Mouse (Mus musculus) embryonic facial prominence, embryonic 11.5 days (tissue): Measurements from ENCODE around the gene Nasp. TPM values are rescaled to one million over a fixed set of nuclear protein-coding genes. Genes with fewer than 3 reads are reported as not detected.
A peak's percentile ranks its signal among the peaks of the same experiment; 100 is the strongest.

Experiments used
- ATAC-seq: fragments of 200-750 bp; cut with Nextera tagmentation; replicated peaks from 2 replicates; pipeline ENCODE4 v1.8.0; 2017; ENCODE audit warnings: low read depth; ENCODE audit not compliant: insufficient number of reproducible peaks, low FRiP score, low TSS enrichment
- DNase-seq: peaks from one replicate; pipeline ENCODE4 v3.0.0-alpha.2; 2015; ENCODE audit warnings: low spot score
- H3K27ac ChIP-seq: fragments of 300-500 bp; sonication (generic); replicated peaks from 2 replicates; pipeline ENCODE4 v1.5.1; 2014; ENCODE audit warnings: mild to moderate bottlenecking, low read depth, low read length, control low read depth
- H3K27me3 ChIP-seq: fragments of 300-500 bp; sonication (generic); 2 replicates; pipeline ENCODE4 v1.6.1; 2014; ENCODE audit warnings: mild to moderate bottlenecking, low read length, moderate library complexity, mixed read lengths; ENCODE audit not compliant: control insufficient read depth, insufficient read depth
- H3K36me3 ChIP-seq: fragments of 300-500 bp; sonication (generic); replicated peaks from 2 replicates; pipeline ENCODE4 v1.6.1; 2014; ENCODE audit warnings: low read depth, mild to moderate bottlenecking, low read length, moderate library complexity, mixed read lengths; ENCODE audit not compliant: control insufficient read depth, insufficient read depth
- H3K4me1 ChIP-seq: fragments of 300-500 bp; sonication (generic); 2 replicates; pipeline ENCODE4 v1.6.1; 2014; ENCODE audit warnings: low read length, mixed read lengths; ENCODE audit not compliant: control insufficient read depth, insufficient read depth
- H3K4me2 ChIP-seq: fragments of 300-500 bp; sonication (generic); 2 replicates; pipeline ENCODE4 v1.6.1; 2014; ENCODE audit warnings: low read depth, mild to moderate bottlenecking, control low read depth, low read length, moderate library complexity
- H3K4me3 ChIP-seq: fragments of 300-500 bp; sonication (generic); 2 replicates; pipeline ENCODE4 v1.5.1; 2014; ENCODE audit warnings: low read depth, low read length, control low read depth
- H3K9ac ChIP-seq: fragments of 300-500 bp; sonication (generic); replicated peaks from 2 replicates; pipeline ENCODE4 v1.6.1; 2014; ENCODE audit warnings: mild to moderate bottlenecking, control low read depth, low read length
- H3K9me3 ChIP-seq: fragments of 300-500 bp; sonication (generic); replicated peaks from 2 replicates; pipeline ENCODE4 v1.6.1; 2016; ENCODE audit warnings: mild to moderate bottlenecking, low read length, inconsistent platforms, mixed read lengths; ENCODE audit not compliant: control insufficient read depth
- WGBS: fragments of 180-500 bp; shearing (Covaris S2); extraction: QIAGEN DNeasy Blood & Tissue Kit; methylation state at CpG from one replicate; pipeline ENCODE4 v1.1.7; 2014; 5-methylcytosine and 5-hydroxymethylcytosine counted together
- polyA plus RNA-seq: library from polyadenylated mRNA; unstranded; fragments of >200 nt; fragmentation: Nextera tagmentation; extraction: Ambion mirVana; gene quantifications from 2 replicates; pipeline ENCODE4 v1.2.1, GENCODE M21; 2014

Gene Nasp
- polyA plus RNA-seq, 1 experiment from 2014 or later = 364 TPM

DNA sequence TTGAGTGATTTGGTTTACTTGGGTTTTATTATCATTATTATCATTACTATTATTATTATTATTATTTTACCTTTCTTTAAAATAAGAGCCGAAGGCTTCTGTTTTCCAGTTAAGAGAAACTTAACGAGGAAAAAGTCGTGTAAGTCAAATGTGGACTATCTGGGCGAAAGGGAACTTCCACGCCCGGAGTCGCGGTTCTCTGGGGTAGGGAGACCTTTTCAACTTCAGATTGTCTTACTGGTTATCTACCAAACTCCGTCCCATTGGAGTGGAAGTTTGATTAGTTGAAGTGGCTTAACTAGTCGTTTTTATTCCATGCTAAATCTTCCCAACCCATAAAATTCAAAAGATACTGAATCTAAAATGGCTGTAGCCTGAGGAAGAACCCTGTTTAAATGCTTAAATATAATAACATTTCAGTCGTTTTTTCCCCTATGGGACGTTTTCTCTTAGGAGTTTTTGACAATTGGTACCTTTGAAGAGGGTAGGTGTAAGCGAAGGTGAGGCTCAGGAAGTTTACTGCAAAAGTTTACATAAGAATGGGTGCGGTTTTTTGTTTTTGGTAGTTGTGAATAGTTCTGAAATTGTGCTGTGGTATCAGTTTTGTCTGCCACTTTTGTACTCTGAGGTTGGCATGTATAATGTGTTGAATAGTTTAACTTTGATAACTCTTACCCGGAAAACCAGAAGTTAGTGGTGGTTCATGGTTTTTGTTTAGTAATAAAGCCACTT lies 69.4 kb downstream of the Nasp start:
- no peaks in the 10 kb centered on the region for H3K27me3 ChIP-seq
- H3K9me3 ChIP-seq = no peaks in the 10 kb centered on the region
- H3K9ac ChIP-seq = peak overlapping the region; percentile 84
- no peak overlapping the region; the same call in 1 of the 2 replicates for H3K27ac ChIP-seq
- H3K36me3 ChIP-seq = no peaks in the 10 kb centered on the region
- H3K4me2 ChIP-seq = peak overlapping the region; percentile 68
- DNase-seq (peak; percentile 11), ATAC-seq (no peak)
- peak overlapping the region; percentile 80 for H3K4me3 ChIP-seq
- WGBS = 7% methylated on average over 15 of the region's 15 CpGs
- no peaks in the 10 kb centered on the region for H3K4me1 ChIP-seq

DNA sequence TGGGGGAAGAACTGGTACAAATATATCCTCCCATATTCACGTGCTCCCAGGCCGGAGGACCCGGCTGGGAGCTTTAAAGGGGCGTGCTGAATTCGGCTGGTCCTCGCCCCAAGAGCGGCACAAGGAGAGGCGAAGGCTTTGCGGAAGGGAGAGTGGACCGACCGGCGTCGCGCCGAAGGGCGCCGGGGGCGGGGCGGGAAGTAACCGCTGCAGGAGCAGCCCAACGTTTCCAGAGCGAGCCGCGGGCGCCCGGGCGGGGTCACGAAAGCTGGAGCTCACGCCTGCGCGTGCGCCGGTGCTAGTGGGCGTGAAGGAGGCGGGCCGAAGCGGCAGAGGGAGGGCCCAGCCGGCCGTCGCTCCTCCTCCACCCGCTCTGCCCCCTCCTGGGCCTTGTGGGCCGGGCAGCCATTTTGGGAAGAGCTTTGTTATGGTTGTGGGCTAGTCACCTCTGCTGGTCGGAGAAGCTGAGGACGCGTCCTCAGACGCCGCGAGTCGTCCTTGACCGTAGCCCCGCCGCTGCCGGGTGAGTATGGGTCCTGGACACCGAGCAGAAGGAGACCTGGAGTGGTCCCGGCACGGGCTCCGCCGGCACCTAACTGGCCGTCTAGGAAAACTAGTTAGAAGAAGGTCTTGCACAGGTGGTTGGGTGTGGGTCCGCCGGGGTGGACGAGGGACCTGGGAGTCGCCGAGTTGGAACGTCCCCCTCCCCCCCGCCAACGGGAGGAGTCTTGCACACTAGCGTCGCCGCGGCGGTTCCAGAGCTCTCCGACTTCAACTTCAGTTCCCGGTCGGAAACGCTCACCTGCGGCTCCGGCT lies 70.2 kb downstream of the Nasp start, which contains the start of gene Gpbp1l1:
TSS of gene Gpbp1l1 (plus strand) at position 353 of the 816 bp plus-strand sequence.
- Histone ChIP-seq H3K27ac (peak within 1 kb of the TSS; percentile 86), H3K4me2 (peak within 1 kb of the TSS; percentile 69), H3K4me1 (no peaks in the 10 kb centered on the region), H3K9me3 (no peaks in the 10 kb centered on the region), H3K27me3 (no peaks in the 10 kb centered on the region), H3K4me3 (peak within 1 kb of the TSS; percentile 80), H3K36me3 (no peaks in the 10 kb centered on the region), H3K9ac (peak within 1 kb of the TSS; percentile 84)
- under 1% methylated on average over 69 of the region's 78 CpGs for WGBS
- peak; percentile 95 for ATAC-seq
- DNase-seq = peak; percentile 97

DNA sequence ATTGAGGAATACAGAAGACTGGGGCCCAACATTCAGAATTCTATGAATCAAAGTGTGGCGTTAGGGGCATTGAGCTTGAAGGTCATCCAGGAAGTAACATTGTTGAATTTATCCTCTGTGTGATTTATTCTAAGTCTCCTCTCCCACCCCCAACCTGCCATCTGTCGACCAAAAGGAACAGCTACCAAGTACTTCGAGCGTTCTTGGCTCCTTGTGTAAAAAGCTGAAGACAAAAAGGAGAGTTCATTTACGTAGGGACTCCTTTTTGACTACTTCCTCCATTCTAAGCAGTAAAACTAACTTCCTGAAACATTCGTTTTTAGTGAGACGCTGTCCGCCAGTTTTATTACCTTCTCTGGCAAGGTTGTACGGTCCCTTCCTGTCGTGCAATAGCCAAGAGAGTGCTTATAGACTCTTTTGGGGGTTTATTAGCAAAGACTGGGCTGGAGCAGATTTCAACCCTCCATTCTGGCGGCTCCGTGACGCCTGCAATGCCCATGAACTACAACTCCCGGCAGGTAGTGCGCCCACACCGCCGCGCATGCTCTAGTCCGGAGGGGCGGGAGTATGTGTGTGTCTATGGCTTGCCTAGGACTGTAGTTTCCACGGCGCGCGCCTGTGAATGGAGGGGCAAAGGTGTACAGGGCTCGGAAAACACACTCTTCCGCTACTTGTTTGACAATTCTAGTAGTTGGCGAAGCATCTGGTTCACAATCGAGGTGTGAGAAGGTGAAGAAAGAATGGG lies 71.0 kb downstream of the Nasp start:
- H3K9me3 ChIP-seq = no peaks in the 10 kb centered on the region
- peak overlapping the region; percentile 80 for H3K4me3 ChIP-seq
- H3K36me3 ChIP-seq = no peaks in the 10 kb centered on the region
- H3K27me3 ChIP-seq = no peaks in the 10 kb centered on the region
- peak; percentile 94 for ATAC-seq
- H3K9ac ChIP-seq = peak overlapping the region; percentile 71
- under 1% methylated on average over 28 of the region's 28 CpGs for WGBS
- H3K27ac ChIP-seq = peak overlapping the region; percentile 81
- no peaks in the 10 kb centered on the region for H3K4me1 ChIP-seq
- peak overlapping the region; percentile 69 for H3K4me2 ChIP-seq
- DNase-seq = peak; percentile 95

DNA sequence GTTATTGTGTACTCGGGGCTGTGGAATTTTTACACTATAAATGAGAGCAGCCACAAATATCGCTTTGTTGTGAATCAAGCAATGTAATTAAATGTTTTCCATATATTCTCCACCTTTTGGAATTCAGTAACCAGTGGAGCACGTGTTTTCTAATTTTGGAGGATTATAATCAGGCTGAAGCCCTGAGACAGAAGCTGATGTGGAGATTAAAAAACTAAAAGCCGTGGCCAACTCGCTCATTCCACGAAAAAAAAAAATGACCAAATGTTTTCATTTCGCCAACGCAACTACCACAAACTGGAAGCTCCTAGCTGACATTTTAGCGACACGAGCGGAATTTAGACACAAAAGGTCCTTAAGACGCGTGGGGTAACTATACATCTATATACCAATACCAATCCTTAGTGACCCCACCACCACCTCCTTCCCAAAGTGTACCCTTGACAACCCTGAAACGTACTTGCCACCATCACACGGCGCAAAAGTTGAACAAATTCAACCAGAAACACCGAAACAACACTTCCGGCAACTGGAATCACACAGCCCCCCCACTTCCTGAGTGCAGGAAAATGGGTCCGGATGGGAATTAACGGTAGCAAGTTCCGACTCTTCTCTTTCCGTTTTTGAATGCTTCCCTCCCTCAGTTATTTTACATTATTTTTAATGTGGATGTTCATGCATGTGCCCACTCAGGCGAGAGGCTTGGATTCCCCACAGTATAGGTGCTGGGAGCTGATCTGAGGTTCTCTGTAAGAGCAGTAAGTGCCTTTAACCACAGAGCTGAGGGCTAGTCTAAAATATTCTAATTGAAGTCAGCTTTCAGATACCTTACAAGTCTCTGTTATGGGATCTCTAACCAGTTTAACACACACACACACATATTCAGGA lies 72.1 kb downstream of the Nasp start, which contains the start of gene Tmem69:
TSS of gene Tmem69 (minus strand) at position 524 of the 888 bp plus-strand sequence.
- 5% methylated on average over 23 of the region's 23 CpGs for WGBS
- no peaks in the 10 kb centered on the region for H3K27me3 ChIP-seq
- 0 out of 2 replicates have a peak within 1 kb of the TSS, but pooled peaks have one; percentile 16 for H3K27ac ChIP-seq
- no peaks in the 10 kb centered on the region for H3K9me3 ChIP-seq
- peak within 1 kb of the TSS; percentile 69 for H3K4me2 ChIP-seq
- no peaks in the 10 kb centered on the region for H3K4me1 ChIP-seq
- peak within 1 kb of the TSS; percentile 71 for H3K9ac ChIP-seq
- H3K36me3 ChIP-seq = no peaks in the 10 kb centered on the region
- DNase-seq (peak; percentile 90), ATAC-seq (no peak)
- H3K4me3 ChIP-seq = peak within 1 kb of the TSS; percentile 80

DNA sequence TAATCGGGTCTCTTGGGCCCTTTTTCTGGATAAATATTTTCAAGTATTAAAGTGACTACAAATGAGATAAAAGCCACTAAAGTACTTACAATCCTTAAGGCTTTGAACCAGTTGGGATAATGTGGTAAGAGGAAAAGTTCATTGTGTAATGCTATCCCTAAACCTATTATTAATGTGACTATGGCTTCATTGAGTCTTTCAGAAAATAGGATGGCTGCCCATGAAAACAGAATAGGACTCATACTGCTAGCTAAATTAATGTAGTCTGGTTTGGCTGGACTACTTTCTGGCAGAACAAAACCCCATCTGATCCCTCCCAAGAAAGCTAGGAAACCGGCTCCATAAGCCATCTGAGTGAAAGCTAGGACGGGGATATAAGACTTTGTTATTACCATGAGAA lies 74.7 kb downstream of the Nasp start:
- Histone ChIP-seq H3K27me3 (no peaks in the 10 kb centered on the region), H3K9ac (no peak overlapping the region), H3K4me3 (no peak overlapping the region), H3K27ac (no peak overlapping the region), H3K4me2 (no peak overlapping the region), H3K9me3 (no peaks in the 10 kb centered on the region), H3K4me1 (no peaks in the 10 kb centered on the region), H3K36me3 (no peaks in the 10 kb centered on the region)
- no peak for DNase-seq
- 90% methylated on average over 3 of the region's 3 CpGs for WGBS
- ATAC-seq = no peak

Other genes with a start within 250 kb of the Nasp start
- 23.5 and 33.6 TPM in 2 replicates for gene Mast2, start 163.8 kb downstream of the Nasp start, polyA plus RNA-seq
- 5.0 and 5.2 TPM in 2 replicates for gene Ipp, start 120.4 kb downstream of the Nasp start, polyA plus RNA-seq
- gene Tmem69, start 72.0 kb downstream of the Nasp start, polyA plus RNA-seq = 33.8 and 37.7 TPM in 2 replicates
- gene Gpbp1l1, start 70.3 kb downstream of the Nasp start, polyA plus RNA-seq = 47.9 and 51.2 TPM in 2 replicates
- gene Ccdc17, start 31.3 kb downstream of the Nasp start, polyA plus RNA-seq = 1.4 and 2.1 TPM in 2 replicates
- gene Akr1a1, start 23.7 kb upstream of the Nasp start, polyA plus RNA-seq = 727 and 756 TPM in 2 replicates
- gene Prdx1, start 57.6 kb upstream of the Nasp start, polyA plus RNA-seq = 1,282 and 1,318 TPM in 2 replicates
- 20.0 and 24.6 TPM in 2 replicates for gene Mmachc, start 80.5 kb upstream of the Nasp start, polyA plus RNA-seq
- gene Ccdc163, start 80.6 kb upstream of the Nasp start, polyA plus RNA-seq = 24.9 and 33.3 TPM in 2 replicates
- gene Tesk2, start 93.0 kb upstream of the Nasp start, polyA plus RNA-seq = 10.5 and 12.9 TPM in 2 replicates
- gene Toe1, start 179.7 kb upstream of the Nasp start, polyA plus RNA-seq = 36.1 and 39.0 TPM in 2 replicates
- 13.9 and 17.7 TPM in 2 replicates for gene Mutyh, start 179.8 kb upstream of the Nasp start, polyA plus RNA-seq
- 1.2 and 1.7 TPM in 2 replicates for gene Hpdl, start 193.8 kb upstream of the Nasp start, polyA plus RNA-seq
- gene Zswim5, start 249.4 kb upstream of the Nasp start, polyA plus RNA-seq = 3.0 and 3.3 TPM in 2 replicates